Mouse (Mus musculus) cerebellum, adult 8-10 months (tissue): Measurements from ENCODE around the gene Chchd5.

Source experiments
- DNase-seq: peaks from one replicate; pipeline ENCODE4 v3.0.0; 2022

Chchd5 gene

GRCm38 (mm10) chr2:129164815-129165214, 35.3 kb downstream of the Chchd5 start:
- no peak for DNase-seq

GRCm38 (mm10) chr2:129166466-129167463, 37.3 kb downstream of the Chchd5 start:
- DNase-seq = no peak

GRCm38 (mm10) chr2:129173386-129173785, 43.9 kb downstream of the Chchd5 start:
- no peak for DNase-seq

- peak; percentile 43 for DNase-seq
These were observed 45.0 kb downstream of the Chchd5 start for GRCm38 (mm10) chr2:129174474-129174873.

GRCm38 (mm10) chr2:129175636-129176035, 46.1 kb downstream of the Chchd5 start:
- DNase-seq = no peak

GRCm38 (mm10) chr2:129176676-129177420, 47.3 kb downstream of the Chchd5 start:
- no peak for DNase-seq

- DNase-seq = no peak
These were observed 48.2 kb downstream of the Chchd5 start for GRCm38 (mm10) chr2:129177661-129178060.

GRCm38 (mm10) chr2:129178182-129178908, 48.8 kb downstream of the Chchd5 start:
- no peak for DNase-seq

GRCm38 (mm10) chr2:129179946-129180853, 50.7 kb downstream of the Chchd5 start:
- no peak for DNase-seq

- no peak for DNase-seq
These were observed 52.0 kb downstream of the Chchd5 start for GRCm38 (mm10) chr2:129181509-129181908.

GRCm38 (mm10) chr2:129182412-129182811, 52.9 kb downstream of the Chchd5 start:
- DNase-seq = no peak

- no peak for DNase-seq
These were observed 54.1 kb downstream of the Chchd5 start for GRCm38 (mm10) chr2:129183561-129184031.
